12 mouse cellular contexts compared by ENCODE assay signal in genomic region chr5:64816974-64817296, GRCm38 (mm10). TPM values are rescaled to one million over a fixed set of nuclear protein-coding genes. Genes with fewer than 3 reads are reported as not detected.
DNase-seq lines count a peak whose midpoint lies in the region; ATAC-seq and TF ChIP-seq lines count a peak whose summit lies in the region.
"Had no signal": no experiment of that assay in that cellular context is flagged by ENCODE, and none has a peak within 500 bp of the region (broad histone marks: within the 10 kb centered on the region; RNA-seq: fewer than 3 reads in every experiment).

No protein-coding gene starts in this region.

- H3K9me3 ChIP-seq in heart, embryonic 12.5 days (replicated peaks), result no peaks in the 10 kb centered on the region
- no peaks in the 10 kb centered on the region for H3K9me3 ChIP-seq in intestine, embryonic 14.5 days (ENCODE audit: control insufficient read depth, low read length)

- H3K27me3 ChIP-seq in heart, embryonic 12.5 days (replicated peaks), result no peaks in the 10 kb centered on the region
- no peaks in the 10 kb centered on the region for H3K27me3 ChIP-seq in intestine, embryonic 14.5 days (replicated peaks; ENCODE audit: control insufficient read depth, insufficient read depth, low read length)

- no peak overlapping the region for H3K4me2 ChIP-seq in heart, embryonic 12.5 days
- H3K4me2 ChIP-seq in intestine, embryonic 14.5 days (ENCODE audit: low read length), result no peak overlapping the region

- peaks cover 59% of the 10 kb centered on the region for H3K36me3 ChIP-seq in heart, embryonic 12.5 days
- H3K36me3 ChIP-seq in intestine, embryonic 14.5 days (ENCODE audit: control insufficient read depth, insufficient read depth, low read length), result peaks cover 54% of the 10 kb centered on the region

- no peak for ATAC-seq in heart, embryonic 12.5 days (ENCODE audit: insufficient number of reproducible peaks, low FRiP score)
- ATAC-seq in intestine, embryonic 14.5 days (replicated peaks; ENCODE audit: low FRiP score, low TSS enrichment, low read depth), result peak; percentile 33
- no peak for ATAC-seq in activated CD4-positive, CD25-positive, alpha-beta regulatory T cell, adult 4 months
- ATAC-seq: CD4-positive, CD25-positive, alpha-beta regulatory T cell, adult 4 months had no signal

- H3K4me3 ChIP-seq in heart, embryonic 12.5 days, result no peak overlapping the region
- H3K4me3 ChIP-seq in layer of hippocampus, adult 2 months, result no peak overlapping the region
- H3K4me3 ChIP-seq in intestine, embryonic 14.5 days (ENCODE audit: low read depth, low read length), result no peak overlapping the region
- H3K4me3 ChIP-seq: myocyte had no signal

- DNase-seq in heart, adult 18-20 months, result peak; percentile 44 to 50
- no peak for DNase-seq in layer of hippocampus, adult 2 months (ENCODE audit: low spot score in 2 of 2)
- DNase-seq in layer of hippocampus, adult 8-10 months (ENCODE audit: low spot score in 2 of 2), result no peak
- peak; percentile 11 for DNase-seq in Muller cell, postnatal 12 days (ENCODE audit: inconsistent ontology term)
- peak; percentile 75 for DNase-seq in intestine, embryonic 14.5 days (ENCODE audit: low spot score)
- no peak for DNase-seq in adrenal gland, postnatal 36 days
- DNase-seq: cerebellum, postnatal 14 days; spleen, adult 18-20 months had no signal

- 52% methylated on average over 8 of the region's 8 CpGs for WGBS in heart, embryonic 12.5 days
- WGBS in intestine, embryonic 14.5 days, result 38% methylated on average over 8 of the region's 8 CpGs

- no peak overlapping the region for H3K9ac ChIP-seq in heart, embryonic 12.5 days
- no peak overlapping the region for H3K9ac ChIP-seq in intestine, embryonic 14.5 days (ENCODE audit: low read length)

- H3K4me1 ChIP-seq in heart, embryonic 12.5 days (replicated peaks), result peaks cover 49% of the 10 kb centered on the region
- peaks cover 38% of the 10 kb centered on the region for H3K4me1 ChIP-seq in intestine, embryonic 14.5 days (replicated peaks; ENCODE audit: control insufficient read depth, insufficient read depth, low read length)

- TF ChIP-seq CTCF in layer of hippocampus, adult 2 months (conservative IDR thresholded peaks at IDR 0.05), result no peak

- no peak overlapping the region for H3K27ac ChIP-seq in heart, embryonic 12.5 days (ENCODE audit: poor library complexity, severe bottlenecking)
- H3K27ac ChIP-seq in layer of hippocampus, adult 2 months, result peak overlapping the region; percentile 32
- peak overlapping the region; percentile 82 for H3K27ac ChIP-seq in intestine, embryonic 14.5 days (ENCODE audit: low read depth)

RNA-seq across cellular contexts. Expression of gene Klf3, which starts 13.7 kb away (rescaled TPM):
- total RNA-seq in heart, adult 18-20 months (2021), result 10 to 100 TPM; 36.9 to 49.1 TPM
- 66.9 and 69.7 TPM in 2 replicates for polyA plus RNA-seq in heart, embryonic 12.5 days (2016; fragmentation: Nextera tagmentation; extraction: Ambion mirVana)
- 10 to 100 TPM; 55.0 to 55.2 TPM for total RNA-seq in layer of hippocampus, adult 2 months (2021)
- total RNA-seq in layer of hippocampus, adult 8-10 months (2022), result 10 to 100 TPM; 50.8 to 60.7 (median 54.0) TPM
- 75.2 and 88.0 TPM in 2 replicates for polyA plus RNA-seq in intestine, embryonic 14.5 days (2014; fragmentation: Nextera tagmentation; extraction: Ambion mirVana)
- 10 to 100 TPM; 64.9 to 76.7 TPM for polyA plus RNA-seq in activated CD4-positive, CD25-positive, alpha-beta regulatory T cell, adult 4 months (2017; shearing (Covaris generic))
- total RNA-seq in adrenal gland, postnatal 36 days (2021), result 10 to 100 TPM; 56.1 to 68.3 TPM

Comparison
In these comparisons a context has a peak if more than half of its experiments do, and no peak if none do; other contexts are left out.
1. DNase-seq: peak in heart, adult 18-20 months (2 of 2), Muller cell, postnatal 12 days (single experiment) and intestine, embryonic 14.5 days (single experiment); none in layer of hippocampus, adult 2 months (0 of 2), layer of hippocampus, adult 8-10 months (0 of 2) and adrenal gland, postnatal 36 days (0 of 2).